Mouse (Mus musculus) embryo, embryonic 10 days (tissue): ENCODE data around the gene Myl12a.
A peak's percentile ranks its signal among the peaks of the same experiment; 100 is the strongest.
"Not testable (repeated sequence)": the region's sequence is repeated elsewhere in the genome, so short reads cannot be mapped to it uniquely, and the experiment has no call there.

ENCODE experiments used
- DNase-seq: peaks from one replicate; pipeline ENCODE4 v3.0.0-alpha.2; 2015; ENCODE audit warnings: low spot score

Myl12a gene

GRCm38 (mm10) chr17:70989430-70989829 lies 13.2 kb downstream of the Myl12a start:
- no peak for DNase-seq

- DNase-seq: no peak
Observed at GRCm38 (mm10) chr17:70988337-70988767, 14.3 kb downstream of the Myl12a start.

GRCm38 (mm10) chr17:70986831-70987660 lies 15.6 kb downstream of the Myl12a start:
- DNase-seq: no peak

DNA sequence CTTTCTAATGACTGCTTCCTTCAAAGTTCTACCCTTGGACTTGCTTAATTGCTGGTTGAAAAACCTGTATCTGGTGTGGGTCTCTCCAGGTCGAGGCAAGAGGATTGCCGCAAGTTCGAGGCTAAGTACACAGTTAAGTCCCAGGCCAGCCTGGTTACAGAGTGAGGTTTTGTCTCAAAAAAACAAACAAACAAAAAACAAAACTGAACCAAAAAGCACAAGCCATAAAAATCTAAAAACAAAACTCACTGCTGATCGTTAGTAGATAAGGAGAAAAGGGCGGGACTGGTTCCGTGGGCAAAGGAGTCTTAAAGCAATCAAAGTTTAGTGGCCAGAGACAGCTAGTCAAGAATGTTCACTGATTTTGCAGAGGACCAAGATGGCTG lies 16.3 kb downstream of the Myl12a start:
- DNase-seq: no peak

DNA sequence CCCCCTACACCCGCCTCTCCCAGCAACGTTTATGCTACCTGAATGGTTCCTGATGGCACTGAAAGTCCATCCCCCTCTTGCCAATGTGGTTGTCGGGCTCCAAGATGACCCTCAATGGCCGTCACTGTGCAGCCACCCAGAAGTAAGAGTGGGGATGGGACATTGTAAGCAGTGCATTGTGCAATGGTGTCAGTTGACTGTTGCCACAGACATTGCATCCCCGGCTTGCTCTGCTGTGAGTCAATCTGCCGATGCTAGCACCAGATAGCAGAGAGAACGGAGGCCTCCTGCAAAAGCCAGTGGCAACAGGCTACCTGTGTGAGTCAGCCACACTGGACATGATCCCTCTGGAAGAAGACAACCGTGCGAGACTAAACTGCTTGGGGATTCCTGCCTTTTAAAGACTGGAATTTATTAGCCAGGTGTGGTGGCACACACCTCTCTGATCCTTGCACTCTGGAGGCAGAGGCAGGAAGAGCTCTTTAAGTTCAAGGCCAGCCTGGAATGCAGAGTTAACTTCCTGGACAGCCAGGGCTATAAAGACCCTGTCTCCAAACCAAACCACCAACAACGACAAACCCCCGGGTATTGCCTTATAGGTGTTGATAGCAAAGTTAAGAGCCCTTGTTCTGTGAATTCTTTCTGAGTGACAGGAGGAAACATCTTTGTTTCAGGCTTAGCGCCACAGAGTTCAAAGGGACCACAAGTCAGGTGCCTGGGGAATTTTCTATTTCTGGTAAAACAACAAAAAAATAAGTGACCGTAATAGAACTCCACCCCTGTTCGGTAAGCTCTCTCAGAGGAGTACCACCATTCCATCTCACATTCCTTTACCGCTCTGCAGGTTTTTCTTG lies 16.9 kb downstream of the Myl12a start:
- no peak for DNase-seq

GRCm38 (mm10) chr17:70979345-70980223 lies 23.1 kb downstream of the Myl12a start:
- DNase-seq: no peak

DNA sequence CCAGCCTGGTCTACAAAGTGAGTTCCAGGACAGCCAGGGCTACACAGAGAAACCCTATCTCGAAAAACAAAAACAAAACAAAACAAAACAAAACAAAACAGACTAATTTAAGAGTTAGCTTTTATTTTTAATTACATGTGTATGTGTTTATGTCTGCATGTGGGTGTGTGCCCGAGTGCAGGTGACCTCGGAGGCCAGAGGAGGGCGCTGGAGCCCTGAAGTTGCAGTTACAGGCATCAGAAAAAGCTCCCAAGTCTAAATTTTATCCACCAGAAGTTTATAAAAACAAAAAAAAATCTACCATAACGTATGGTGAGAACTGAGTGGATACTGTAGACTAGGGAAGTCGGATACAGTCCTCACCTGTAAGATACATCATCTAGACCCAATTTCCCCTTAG lies 24.9 kb downstream of the Myl12a start:
- DNase-seq: no peak

DNA sequence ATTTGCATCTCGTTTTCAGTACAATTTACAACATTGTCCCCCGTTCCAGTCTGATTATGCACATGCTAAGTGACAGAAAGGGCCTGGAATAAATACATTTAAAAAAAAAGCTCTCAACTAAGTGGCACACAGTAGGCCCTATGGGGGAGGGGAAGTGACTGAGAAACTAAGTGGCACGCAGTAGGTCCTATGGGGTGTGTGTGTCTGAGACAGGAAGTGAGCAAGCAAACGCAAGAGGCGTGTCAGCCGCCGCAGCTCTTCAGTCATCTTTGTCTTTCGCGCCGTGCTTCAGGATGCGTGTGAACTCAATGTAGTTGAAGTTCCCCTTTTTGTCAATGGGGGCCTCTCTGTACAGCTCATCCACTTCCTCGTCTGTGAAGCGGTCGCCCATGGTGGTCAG lies 28.6 kb downstream of the Myl12a start:
- not testable (repeated sequence) for DNase-seq

DNA sequence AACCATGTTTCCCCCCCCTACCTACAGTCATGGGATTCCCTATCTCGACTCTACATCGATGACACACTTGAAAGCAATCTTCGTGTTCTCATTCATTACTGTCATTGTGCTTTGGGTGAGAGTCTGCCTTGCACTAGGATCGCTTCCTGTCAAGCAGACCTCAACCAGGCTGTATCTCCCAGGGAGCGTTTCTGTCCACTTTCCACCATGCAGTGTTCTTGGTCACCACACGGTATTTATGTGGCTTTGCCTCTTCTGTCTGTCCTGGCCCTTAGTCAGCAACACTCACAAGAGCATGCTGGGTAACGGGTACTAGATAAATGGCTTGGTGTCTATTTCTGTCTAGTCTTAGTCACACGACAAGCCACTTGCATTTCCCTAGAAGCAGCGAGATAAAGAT lies 29.3 kb downstream of the Myl12a start:
- DNase-seq: no peak

DNA sequence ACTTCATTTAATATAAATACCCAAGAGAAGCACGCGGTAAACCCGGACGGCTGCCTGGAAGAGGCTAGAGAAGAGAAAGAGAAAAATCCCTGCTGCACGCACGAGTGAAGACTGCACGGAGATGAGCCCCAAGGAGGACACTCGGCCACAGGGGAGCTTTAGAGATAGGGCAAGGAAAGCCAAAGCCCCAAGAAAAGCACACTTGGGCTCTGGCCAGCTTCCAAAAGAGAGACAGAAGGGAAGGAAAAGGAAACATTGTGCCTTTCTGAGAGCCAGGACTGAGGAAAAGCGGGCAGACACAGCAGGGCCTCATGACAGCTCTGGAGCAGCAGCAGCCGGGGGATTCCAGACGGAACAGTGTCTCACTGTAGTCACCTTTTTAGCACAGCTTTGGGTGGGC lies 31.5 kb downstream of the Myl12a start:
- no peak for DNase-seq

DNA sequence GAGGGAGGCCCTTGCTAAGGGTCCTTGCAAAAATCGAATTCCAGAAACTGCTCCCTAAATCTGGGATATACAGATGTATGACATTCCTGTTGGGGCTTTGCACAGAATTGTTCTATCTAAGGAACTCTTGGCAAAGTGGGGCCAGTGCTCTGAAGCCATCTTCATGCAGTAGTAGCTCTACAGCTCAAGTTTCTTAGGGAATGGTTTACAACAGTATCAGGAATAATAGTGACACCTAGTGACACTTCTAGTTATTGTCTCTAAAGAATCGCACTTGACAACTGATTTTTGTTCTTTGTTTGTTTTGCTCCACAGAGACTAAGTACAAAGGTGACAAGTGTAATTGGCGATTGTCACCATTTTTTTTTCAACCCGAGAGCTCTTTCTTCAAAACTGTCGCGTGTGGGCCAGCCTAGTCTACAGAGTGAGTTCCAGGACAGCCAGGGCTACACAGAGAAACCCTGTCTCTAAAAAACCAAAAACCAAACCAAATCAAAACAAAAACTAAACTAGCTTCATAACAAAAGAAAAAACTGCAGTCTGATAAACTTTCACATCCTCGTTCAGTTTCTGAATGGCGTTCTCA lies 34.0 kb downstream of the Myl12a start:
- DNase-seq: peak; percentile 83

GRCm38 (mm10) chr17:70967646-70968045 lies 35.0 kb downstream of the Myl12a start:
- DNase-seq: no peak

- peak; percentile 66 for DNase-seq
Observed at GRCm38 (mm10) chr17:70967191-70967590, 35.5 kb downstream of the Myl12a start.

GRCm38 (mm10) chr17:70966126-70966525 lies 36.6 kb downstream of the Myl12a start:
- DNase-seq: no peak

GRCm38 (mm10) chr17:70965281-70965680 lies 37.4 kb downstream of the Myl12a start:
- DNase-seq: no peak

DNA sequence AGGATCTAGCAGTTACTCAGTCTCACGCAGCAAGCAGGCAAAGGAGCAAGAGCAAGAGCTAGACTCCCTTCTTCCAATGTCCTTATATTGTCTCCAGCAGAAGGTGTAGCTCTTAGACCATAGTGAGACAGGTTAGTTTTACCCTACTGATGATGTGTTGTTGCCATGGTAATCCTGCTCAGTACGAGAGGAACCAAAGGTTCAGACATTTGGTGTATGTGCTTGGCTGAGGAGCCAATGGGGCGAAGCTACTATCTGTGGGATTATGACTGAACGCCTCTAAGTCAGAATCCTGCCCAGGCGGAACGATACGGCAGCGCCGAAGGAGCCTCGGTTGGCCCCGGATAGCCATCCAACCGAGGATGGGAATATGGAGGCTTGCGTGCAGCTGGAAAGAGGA lies 39.1 kb downstream of the Myl12a start:
- DNase-seq: peak; percentile 31

DNA sequence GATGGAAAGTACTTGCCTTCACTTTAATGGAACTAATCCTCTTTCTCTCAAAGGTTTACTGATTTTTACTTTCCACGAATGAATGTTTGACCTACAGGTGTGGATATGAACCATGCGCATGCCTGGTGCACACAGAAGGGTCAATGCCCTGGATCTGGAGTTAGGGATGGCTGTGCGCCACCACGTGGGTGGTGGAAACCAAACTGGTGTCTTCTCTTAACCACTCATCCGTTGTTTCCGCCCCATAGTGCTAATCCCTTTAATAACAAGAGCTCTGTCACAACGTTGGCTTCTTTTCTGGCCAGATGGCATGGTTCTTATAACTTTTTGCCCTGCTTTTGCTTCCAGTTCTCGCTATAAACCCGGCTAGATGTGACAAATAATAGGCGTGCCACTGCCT lies 51.4 kb downstream of the Myl12a start:
- DNase-seq: no peak

DNA sequence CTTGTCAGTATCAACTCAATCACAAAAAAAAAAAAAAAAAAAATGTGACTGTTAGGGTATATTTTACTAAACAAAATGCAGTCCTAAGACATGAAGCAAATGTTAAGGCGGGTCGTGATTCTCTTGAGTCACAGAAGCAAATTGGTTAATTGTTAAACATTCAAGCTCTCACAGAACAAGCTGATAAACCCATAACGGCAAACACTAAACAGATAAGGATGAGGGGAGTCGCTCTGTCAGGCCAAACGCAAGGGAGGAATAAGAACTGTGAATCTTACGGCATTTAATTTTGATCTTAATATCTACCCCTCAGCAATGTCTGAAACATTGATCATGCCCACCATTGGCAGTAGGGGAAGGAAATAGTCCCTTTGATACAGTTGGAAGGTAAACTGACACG lies 53.5 kb downstream of the Myl12a start:
- no peak for DNase-seq

- no peak for DNase-seq
Observed at GRCm38 (mm10) chr17:70948721-70949120, 54.0 kb downstream of the Myl12a start.

DNA sequence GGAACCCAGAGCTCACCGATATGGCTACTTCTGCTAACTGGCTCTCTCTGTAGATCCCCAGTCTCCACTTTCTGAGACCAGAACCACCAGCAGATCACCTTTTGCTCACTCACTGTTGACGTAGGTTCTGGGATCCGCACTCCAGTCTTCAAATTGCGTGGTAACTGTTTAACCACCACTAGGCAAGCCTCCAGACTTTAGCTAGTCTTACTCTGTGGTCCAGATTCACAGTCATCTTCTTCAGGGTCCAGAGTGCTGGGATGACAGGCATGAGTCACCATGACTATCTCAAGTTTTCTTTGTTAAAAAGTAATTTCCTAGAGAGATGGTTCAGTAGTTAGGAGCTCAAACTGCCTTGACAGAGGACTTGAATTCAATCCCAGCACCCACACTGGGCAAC lies 58.9 kb downstream of the Myl12a start:
- DNase-seq: no peak
